Mouse (Mus musculus): ENCODE measurements around the gene Ica1.

Gene Ica1

GRCm38 (mm10) chr6:8640863-8641262, 137.4 kb downstream of the Ica1 start:
- no peak for DNase-seq (ENCODE audit: low spot score)

- DNase-seq (ENCODE audit: low spot score) = no peak
Observed at GRCm38 (mm10) chr6:8639526-8639925, 138.8 kb downstream of the Ica1 start.

GRCm38 (mm10) chr6:8638899-8639298, 139.4 kb downstream of the Ica1 start:
- no peak for DNase-seq (ENCODE audit: low spot score)

- DNase-seq (ENCODE audit: low spot score) = no peak
Observed at GRCm38 (mm10) chr6:8638122-8638521, 140.2 kb downstream of the Ica1 start.

- DNase-seq (ENCODE audit: low spot score) = no peak
Observed at GRCm38 (mm10) chr6:8632701-8633100, 145.6 kb downstream of the Ica1 start.

- no peak for DNase-seq (ENCODE audit: low spot score)
Observed at GRCm38 (mm10) chr6:8631986-8632632, 146.2 kb downstream of the Ica1 start.

GRCm38 (mm10) chr6:8631362-8631761, 146.9 kb downstream of the Ica1 start:
- no peak for DNase-seq (ENCODE audit: low spot score)

- DNase-seq (ENCODE audit: low spot score) = no peak
Observed at GRCm38 (mm10) chr6:8630531-8630930, 147.8 kb downstream of the Ica1 start.

GRCm38 (mm10) chr6:8628715-8629267, 149.5 kb downstream of the Ica1 start:
- no peak for DNase-seq (ENCODE audit: low spot score)

- no peak for DNase-seq (ENCODE audit: low spot score)
Observed at GRCm38 (mm10) chr6:8628226-8628625, 150.1 kb downstream of the Ica1 start.

- DNase-seq (ENCODE audit: low spot score) = no peak
Observed at GRCm38 (mm10) chr6:8623045-8623444, 155.2 kb downstream of the Ica1 start.

GRCm38 (mm10) chr6:8619582-8620350, 158.5 kb downstream of the Ica1 start:
- DNase-seq (ENCODE audit: low spot score) = no peak

GRCm38 (mm10) chr6:8617369-8617768, 160.9 kb downstream of the Ica1 start:
- DNase-seq (ENCODE audit: low spot score) = no peak

- DNase-seq (ENCODE audit: low spot score) = no peak
Observed at GRCm38 (mm10) chr6:8591665-8592064, 186.6 kb downstream of the Ica1 start.

- no peak for DNase-seq (ENCODE audit: low spot score)
Observed at GRCm38 (mm10) chr6:8583892-8584291, 194.4 kb downstream of the Ica1 start.

GRCm38 (mm10) chr6:8582377-8582776, 195.9 kb downstream of the Ica1 start:
- DNase-seq (ENCODE audit: low spot score) = no peak
